Mouse (Mus musculus) bone marrow macrophage, adult 2 months (primary cell): ENCODE measurements at regions not wholly inside any gene's neighbourhood (a gene's known extent, or its start where the extent isn't known, plus 50 kb on each side); places are given as distances from the start of the nearest gene placed in this dataset.
"Not testable (repeated sequence)": the region's sequence is repeated elsewhere in the genome, so short reads cannot be mapped to it uniquely, and the experiment has no call there.

Experiments
- H3K27ac ChIP-seq: 2 replicates; pipeline ENCODE4 v1.5.1; 2012; ENCODE audit warnings: low read depth, low read length; ENCODE audit not compliant: insufficient read depth
- H3K4me1 ChIP-seq: 2 replicates; pipeline ENCODE4 v1.6.1; 2012; ENCODE audit warnings: low read length; ENCODE audit not compliant: control insufficient read depth, insufficient read depth
- H3K4me3 ChIP-seq: 2 replicates; pipeline ENCODE4 v1.5.1; 2012; ENCODE audit warnings: mild to moderate bottlenecking, low read length, moderate library complexity; ENCODE audit not compliant: insufficient read depth
- CTCF ChIP-seq: IDR thresholded peaks from 2 replicates; pipeline ENCODE4 v1.5.1; 2012; ENCODE audit warnings: low read depth, mild to moderate bottlenecking, low read length, moderate library complexity
- POLR2A ChIP-seq: IDR thresholded peaks from 2 replicates; pipeline ENCODE4 v1.6.1; 2012; ENCODE audit warnings: mild to moderate bottlenecking, low read depth, low read length, borderline replicate concordance

DNA sequence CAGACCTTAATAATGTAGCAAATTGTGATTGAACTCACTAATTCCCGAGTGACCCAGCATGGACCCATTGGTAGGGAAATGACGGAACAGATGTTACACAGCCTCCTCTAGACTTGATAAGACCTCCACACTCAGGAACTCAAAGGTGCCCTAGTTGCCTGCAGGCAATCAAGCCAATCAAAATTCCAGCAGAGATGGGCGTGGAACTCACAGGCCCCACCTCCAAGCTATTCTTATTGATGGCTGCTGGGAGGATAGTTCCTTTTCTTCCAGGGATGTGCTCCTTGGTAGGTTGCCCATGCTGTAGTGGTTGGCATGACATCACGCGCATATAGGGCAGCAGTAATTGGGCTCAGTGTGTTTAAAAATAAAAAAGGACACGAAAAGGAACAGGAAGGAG is 194.4 kb upstream of the Ift57 start:
- Histone ChIP-seq H3K27ac (peak overlapping the region; percentile 27), H3K4me3 (no peak overlapping the region), H3K4me1 (peaks cover 14% of the 10 kb centered on the region)
- no peak for TF ChIP-seq CTCF
- no peak for TF ChIP-seq POLR2A

GRCm38 (mm10) chr16:49505271-49505670 is 193.8 kb upstream of the Ift57 start:
- peaks cover 14% of the 10 kb centered on the region for H3K4me1 ChIP-seq
- TF ChIP-seq POLR2A (no peak), CTCF (no peak)
- H3K27ac ChIP-seq: peak overlapping the region; percentile 24; the same call in 1 of the 2 replicates
- no peak overlapping the region for H3K4me3 ChIP-seq

DNA sequence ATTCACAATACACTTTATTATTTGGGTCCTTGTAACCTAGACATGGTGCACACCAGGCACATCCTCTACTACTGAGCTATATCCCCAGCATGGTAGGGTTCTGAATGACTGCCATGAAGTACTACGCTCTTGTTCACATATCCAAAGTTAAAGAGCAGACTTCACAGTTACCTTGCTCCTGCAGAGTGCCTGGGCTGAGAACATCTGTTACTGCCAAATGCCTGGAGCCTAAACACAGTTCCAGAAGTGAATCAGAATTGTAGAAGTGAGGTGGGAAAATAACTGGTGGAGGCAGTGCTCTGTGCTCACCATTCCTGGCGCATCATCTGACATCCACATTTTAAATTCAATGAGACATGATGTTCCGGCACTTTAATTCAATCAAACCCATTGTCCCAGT is 180.2 kb upstream of the Ift57 start:
- Histone ChIP-seq H3K4me3 (no peak overlapping the region), H3K27ac (no peak overlapping the region), H3K4me1 (no peaks in the 10 kb centered on the region)
- TF ChIP-seq CTCF: no peak
- TF ChIP-seq POLR2A: no peak

DNA sequence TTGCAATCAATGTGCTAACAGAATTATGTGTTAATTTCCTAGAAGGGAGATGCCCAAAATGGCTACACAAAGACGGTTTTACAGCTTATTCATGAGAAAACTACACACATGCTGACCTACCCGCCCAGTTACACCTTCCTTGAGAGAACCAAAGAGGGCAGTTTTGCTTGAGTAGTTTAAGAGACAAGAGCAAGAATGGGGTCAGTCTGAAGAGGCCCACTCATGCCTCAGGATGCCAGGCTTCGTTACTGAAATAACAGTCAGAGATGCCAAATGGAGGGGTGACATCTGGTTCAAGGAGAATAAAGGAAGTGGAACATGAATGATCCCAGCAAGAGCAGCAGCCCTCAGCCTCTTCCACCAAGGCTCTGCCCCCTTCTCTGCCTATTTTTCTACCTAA is 178.6 kb upstream of the Ift57 start:
- Histone ChIP-seq H3K27ac (no peak overlapping the region), H3K4me3 (no peak overlapping the region), H3K4me1 (no peaks in the 10 kb centered on the region)
- TF ChIP-seq POLR2A (no peak), CTCF (no peak)

GRCm38 (mm10) chr16:49521685-49522084 is 177.3 kb upstream of the Ift57 start:
- TF ChIP-seq CTCF: no peak
- no peak for TF ChIP-seq POLR2A
- H3K4me1 ChIP-seq: no peaks in the 10 kb centered on the region
- H3K27ac ChIP-seq: no peak overlapping the region
- H3K4me3 ChIP-seq: no peak overlapping the region

DNA sequence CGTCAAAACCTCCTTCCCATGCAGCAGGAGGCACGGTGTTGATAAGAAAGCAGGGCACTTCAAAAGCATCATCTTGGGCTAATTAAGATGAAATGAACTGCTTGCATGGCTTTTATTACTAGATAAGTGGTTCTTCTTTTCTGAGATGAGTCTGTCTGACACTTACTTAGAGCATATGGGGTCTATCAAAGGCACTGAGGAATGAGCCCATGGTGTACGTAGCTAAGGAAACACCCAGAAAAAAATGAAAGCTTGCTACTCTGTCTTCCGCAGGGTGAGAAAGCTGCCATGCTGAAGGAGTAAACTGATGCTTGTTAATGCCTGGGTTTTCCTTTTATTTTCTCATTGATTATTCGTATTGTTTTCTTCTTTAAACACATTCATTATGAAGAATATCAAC is 176.5 kb upstream of the Ift57 start:
- TF ChIP-seq CTCF (no peak), POLR2A (no peak)
- Histone ChIP-seq H3K4me3 (no peak overlapping the region), H3K27ac (no peak overlapping the region), H3K4me1 (no peaks in the 10 kb centered on the region)

- H3K4me1 ChIP-seq, H3K27ac ChIP-seq, H3K4me3 ChIP-seq: not testable (repeated sequence)
These were observed 170.4 kb upstream of the Ift57 start for GRCm38 (mm10) chr16:49528618-49529017.

GRCm38 (mm10) chr16:49529060-49529459 is 170.0 kb upstream of the Ift57 start:
- TF ChIP-seq POLR2A (no peak), CTCF (no peak)
- H3K4me1 ChIP-seq: no peaks in the 10 kb centered on the region
- no peak overlapping the region for H3K4me3 ChIP-seq
- no peak overlapping the region for H3K27ac ChIP-seq

- Histone ChIP-seq H3K27ac (no peak overlapping the region), H3K4me1 (no peaks in the 10 kb centered on the region)
- no peak for TF ChIP-seq POLR2A
- no peak for TF ChIP-seq CTCF
These were observed 169.0 kb upstream of the Ift57 start for GRCm38 (mm10) chr16:49530051-49530450.

DNA sequence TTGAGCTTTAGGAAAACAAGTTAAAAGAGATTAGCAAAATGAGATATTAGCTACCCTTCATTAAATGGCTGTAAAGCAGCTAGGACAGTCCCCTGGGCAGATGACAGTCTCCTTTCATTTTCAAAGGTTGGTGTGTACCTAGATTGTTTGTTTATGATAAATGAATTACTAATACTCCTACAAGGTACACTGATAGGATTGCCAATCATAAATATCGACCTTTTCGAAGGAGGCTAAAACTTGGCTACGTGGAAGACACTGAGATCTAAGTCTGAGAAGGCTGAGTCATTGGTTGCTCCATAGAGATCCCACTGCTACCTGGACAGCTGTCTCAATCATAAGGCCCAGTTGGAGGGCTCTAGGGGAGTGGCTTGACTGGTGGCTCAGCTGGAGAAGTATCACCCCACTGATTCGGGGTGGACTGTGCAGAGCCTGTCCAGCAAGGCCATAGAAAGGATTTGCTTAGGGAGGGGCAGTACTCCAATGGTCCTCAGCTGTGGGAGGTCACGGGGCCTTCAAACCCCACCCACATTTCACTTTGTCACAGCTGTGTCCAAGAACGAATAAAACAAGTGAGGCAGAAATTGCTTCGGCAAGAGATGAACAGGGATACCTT is 166.9 kb upstream of the Ift57 start:
- Histone ChIP-seq H3K4me3 (no peak overlapping the region), H3K27ac (no peak overlapping the region), H3K4me1 (no peaks in the 10 kb centered on the region)
- no peak for TF ChIP-seq CTCF
- TF ChIP-seq POLR2A: no peak

More at GRCm38 (mm10) chr16:49530051-49530450, 169.0 kb upstream of the Ift57 start:
- no peak overlapping the region for H3K4me3 ChIP-seq

- H3K4me3 ChIP-seq: no peak overlapping the region
- H3K27ac ChIP-seq: no peak overlapping the region
- TF ChIP-seq POLR2A: no peak
- no peak for TF ChIP-seq CTCF
- no peaks in the 10 kb centered on the region for H3K4me1 ChIP-seq
These were observed 165.5 kb upstream of the Ift57 start for GRCm38 (mm10) chr16:49533498-49533998.
